In the genomic region with DNA sequence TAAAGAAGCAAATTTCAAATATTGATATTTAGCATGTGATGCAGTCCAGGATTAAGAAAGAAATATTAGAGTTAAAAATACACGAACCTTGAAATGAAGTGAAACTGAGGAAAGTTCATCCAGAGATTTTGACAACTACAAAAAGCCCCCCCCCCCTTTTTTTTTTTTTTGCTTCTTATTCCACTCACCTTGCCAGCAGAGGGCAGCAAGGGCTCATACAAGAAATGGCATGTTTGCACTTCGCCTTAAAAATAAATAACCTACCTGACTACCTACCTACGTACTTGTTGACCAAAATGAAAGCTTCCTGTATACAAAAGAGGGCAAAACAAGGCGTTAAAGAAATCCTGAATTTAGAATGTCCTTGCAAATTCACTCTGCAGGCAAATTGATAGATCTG, we compare ENCODE assay signal across 8 mouse cellular contexts.
DNase-seq lines count a peak whose midpoint lies in the region; ATAC-seq and TF ChIP-seq lines count a peak whose summit lies in the region.

No protein-coding gene starts in this region.

- no peaks in the 10 kb centered on the region for H3K4me1 ChIP-seq in intestine, postnatal 0 days (replicated peaks; ENCODE audit: control insufficient read depth, insufficient read depth, low read length)
- no peaks in the 10 kb centered on the region for H3K4me1 ChIP-seq in intestine, embryonic 15.5 days (replicated peaks)
- no peaks in the 10 kb centered on the region for H3K4me1 ChIP-seq in embryonic facial prominence, embryonic 14.5 days (ENCODE audit: control insufficient read depth, insufficient read depth, low read length)
- no peaks in the 10 kb centered on the region for H3K4me1 ChIP-seq in limb, embryonic 10.5 days
- no peaks in the 10 kb centered on the region for H3K4me1 ChIP-seq in forebrain, embryonic 15.5 days

- TF ChIP-seq CTCF in intestine, postnatal 0 days (IDR thresholded peaks at IDR 0.05; ENCODE audit: low read depth): peak; percentile 61

- H3K4me3 ChIP-seq in intestine, postnatal 0 days (ENCODE audit: low read depth, low read length): no peak overlapping the region
- H3K4me3 ChIP-seq in intestine, embryonic 15.5 days (replicated peaks): no peak overlapping the region
- no peak overlapping the region for H3K4me3 ChIP-seq in embryonic facial prominence, embryonic 14.5 days (ENCODE audit: low read depth, low read length)
- no peak overlapping the region for H3K4me3 ChIP-seq in limb, embryonic 10.5 days
- H3K4me3 ChIP-seq in forebrain, embryonic 15.5 days: no peak overlapping the region

- no peak overlapping the region for H3K4me2 ChIP-seq in intestine, postnatal 0 days (replicated peaks; ENCODE audit: low read depth)
- no peak overlapping the region for H3K4me2 ChIP-seq in intestine, embryonic 15.5 days (replicated peaks)
- no peak overlapping the region for H3K4me2 ChIP-seq in embryonic facial prominence, embryonic 14.5 days (ENCODE audit: low read depth, low read length)
- H3K4me2 ChIP-seq in forebrain, embryonic 15.5 days (replicated peaks): no peak overlapping the region

- peak; percentile 45 for DNase-seq in 3T3-L1 (ENCODE audit: low read depth, low spot score)
- DNase-seq in B cell, adult 2 months: peak; percentile 42 to 45
- peak; percentile 45 for DNase-seq in embryonic facial prominence, embryonic 14.5 days (ENCODE audit: low spot score)
- DNase-seq in retina, postnatal 1 day: peak; percentile 19
- DNase-seq in limb, embryonic 10.5 days (ENCODE audit: low spot score): no peak

- 36% methylated on average over 4 of the region's 4 CpGs for WGBS in intestine, postnatal 0 days
- WGBS in intestine, embryonic 15.5 days: 38% methylated on average over 4 of the region's 4 CpGs
- 42% methylated on average over 4 of the region's 4 CpGs for WGBS in embryonic facial prominence, embryonic 14.5 days
- 46% methylated on average over 4 of the region's 4 CpGs for WGBS in limb, embryonic 10.5 days
- 49% methylated on average over 4 of the region's 4 CpGs for WGBS in forebrain, embryonic 15.5 days

- no peaks in the 10 kb centered on the region for H3K36me3 ChIP-seq in intestine, postnatal 0 days (ENCODE audit: control insufficient read depth, insufficient read depth)
- H3K36me3 ChIP-seq in intestine, embryonic 15.5 days: no peaks in the 10 kb centered on the region
- no peaks in the 10 kb centered on the region for H3K36me3 ChIP-seq in embryonic facial prominence, embryonic 14.5 days (ENCODE audit: control insufficient read depth, insufficient read depth, low read length)
- H3K36me3 ChIP-seq in limb, embryonic 10.5 days: no peaks in the 10 kb centered on the region
- H3K36me3 ChIP-seq in forebrain, embryonic 15.5 days: no peaks in the 10 kb centered on the region

- H3K9ac ChIP-seq in intestine, postnatal 0 days (ENCODE audit: low read depth, low read length): no peak overlapping the region
- H3K9ac ChIP-seq in intestine, embryonic 15.5 days: no peak overlapping the region
- no peak overlapping the region for H3K9ac ChIP-seq in embryonic facial prominence, embryonic 14.5 days (ENCODE audit: low read depth, low read length)
- H3K9ac ChIP-seq in forebrain, embryonic 15.5 days (replicated peaks): no peak overlapping the region

- H3K9me3 ChIP-seq in intestine, postnatal 0 days (ENCODE audit: control insufficient read depth): no peaks in the 10 kb centered on the region
- no peaks in the 10 kb centered on the region for H3K9me3 ChIP-seq in intestine, embryonic 15.5 days
- H3K9me3 ChIP-seq in embryonic facial prominence, embryonic 14.5 days (ENCODE audit: control insufficient read depth, low read length): no peaks in the 10 kb centered on the region
- no peaks in the 10 kb centered on the region for H3K9me3 ChIP-seq in limb, embryonic 10.5 days (replicated peaks)
- H3K9me3 ChIP-seq in forebrain, embryonic 15.5 days: no peaks in the 10 kb centered on the region

- H3K27me3 ChIP-seq in intestine, postnatal 0 days (replicated peaks; ENCODE audit: control insufficient read depth, insufficient read depth, low read length): no peaks in the 10 kb centered on the region
- no peaks in the 10 kb centered on the region for H3K27me3 ChIP-seq in intestine, embryonic 15.5 days (replicated peaks)
- peaks cover 16% of the 10 kb centered on the region; the same call in 1 of the 2 replicates for H3K27me3 ChIP-seq in embryonic facial prominence, embryonic 14.5 days (replicated peaks; ENCODE audit: control insufficient read depth, insufficient read depth, low read length)
- peaks cover 81% of the 10 kb centered on the region for H3K27me3 ChIP-seq in limb, embryonic 10.5 days (ENCODE audit: low read depth, poor library complexity, severe bottlenecking)
- no peaks in the 10 kb centered on the region for H3K27me3 ChIP-seq in forebrain, embryonic 15.5 days

- no peak for ATAC-seq in intestine, postnatal 0 days
- no peak for ATAC-seq in intestine, embryonic 15.5 days
- ATAC-seq in embryonic facial prominence, embryonic 14.5 days (ENCODE audit: low read depth): no peak
- ATAC-seq in forebrain, embryonic 15.5 days (replicated peaks): no peak

- no peak overlapping the region for H3K27ac ChIP-seq in intestine, postnatal 0 days (ENCODE audit: low read depth, low read length)
- H3K27ac ChIP-seq in intestine, embryonic 15.5 days: no peak overlapping the region
- no peak overlapping the region for H3K27ac ChIP-seq in embryonic facial prominence, embryonic 14.5 days (replicated peaks; ENCODE audit: low read depth, low read length)
- H3K27ac ChIP-seq in limb, embryonic 10.5 days: no peak overlapping the region
- H3K27ac ChIP-seq in forebrain, embryonic 15.5 days (replicated peaks): no peak overlapping the region
